Mouse (Mus musculus) adrenal gland (tissue): ENCODE data around the gene Krt6a.

ENCODE experiments used
- microRNA-seq, 2 experiments: library from miRNA; unstranded; fragments of <30 nt; microRNA quantifications; one replicate each; pipeline ENCODE4; 2019

Gene Krt6a

Small RNA genes within 50 kb of the gene (microRNA-seq; reads per million reads assigned to microRNA genes)
- gene Gm44323 (0 reads per million in 2 experiments), gene Gm44342 (0 reads per million in 2 experiments), gene Gm44383 (0 reads per million in 2 experiments), gene Gm44479 (0 reads per million in 2 experiments)
